Mouse (Mus musculus): ENCODE data around the gene Plod3.

DNA sequence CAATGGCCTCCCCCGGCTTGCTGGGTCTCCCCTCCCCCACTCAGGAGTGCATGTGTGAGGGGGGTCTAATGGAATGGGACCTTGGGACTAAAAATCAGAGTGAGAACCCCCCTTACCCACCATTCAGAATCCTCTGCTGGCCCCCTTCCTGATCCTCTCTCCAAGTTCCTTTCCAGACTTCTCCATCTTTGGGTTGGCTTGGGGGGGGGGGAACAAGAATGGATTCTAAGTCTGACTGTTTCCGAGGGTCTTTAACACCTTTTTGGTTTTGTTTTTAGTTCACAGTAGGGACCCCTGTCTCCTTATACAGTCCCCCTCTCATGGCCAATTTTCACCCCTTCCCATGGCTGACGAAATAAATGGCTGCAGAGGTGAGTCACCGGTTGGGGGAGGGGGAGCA lies 39.3 kb downstream of the Plod3 start, which contains the start of gene Vgf:
- TF ChIP-seq CTCF (IDR thresholded peaks at IDR 0.05; ENCODE audit: extremely low read depth, insufficient read depth, low read length) (no peak), POLR2A (IDR thresholded peaks at IDR 0.05; ENCODE audit: extremely low read depth, insufficient read depth, low read length) (no peak)
